Mouse (Mus musculus): ENCODE data around the gene 4932415D10Rik.
A peak's percentile ranks its signal among the peaks of the same experiment; 100 is the strongest.

The 4932415D10Rik gene

GRCm38 (mm10) chr10:82316482-82316881, at the start of gene 4932415D10Rik:
Gene 4932415D10Rik, minus strand, starts transcription at chr10:82316582.
- no peak for DNase-seq (ENCODE audit: low spot score in 2 of 2)

- DNase-seq (ENCODE audit: low spot score in 2 of 2): no peak
Measured at GRCm38 (mm10) chr10:82361911-82362310, 45.5 kb upstream of the 4932415D10Rik start.

GRCm38 (mm10) chr10:82355401-82355800, 39.0 kb upstream of the 4932415D10Rik start:
- DNase-seq (ENCODE audit: low spot score in 2 of 2): no peak

- peak; percentile 84 to 90 for DNase-seq (ENCODE audit: low spot score in 2 of 2)
Measured at GRCm38 (mm10) chr10:82354083-82355010, 38.0 kb upstream of the 4932415D10Rik start, which contains the start of gene Gm4924. Gene Gm4924, plus strand, starts transcription at chr10:82354255.

GRCm38 (mm10) chr10:82329826-82330225, 13.4 kb upstream of the 4932415D10Rik start:
- DNase-seq (ENCODE audit: low spot score in 2 of 2): no peak

- DNase-seq (ENCODE audit: low spot score in 2 of 2): no peak
Measured at GRCm38 (mm10) chr10:82320134-82320533, 3.8 kb upstream of the 4932415D10Rik start.

GRCm38 (mm10) chr10:82296440-82296839, 19.9 kb downstream of the 4932415D10Rik start:
- no peak for DNase-seq (ENCODE audit: low spot score in 2 of 2)

- DNase-seq (ENCODE audit: low spot score in 2 of 2): no peak
Measured at GRCm38 (mm10) chr10:82257331-82257730, 59.1 kb downstream of the 4932415D10Rik start.

GRCm38 (mm10) chr10:82245021-82245420, 71.4 kb downstream of the 4932415D10Rik start:
- no peak for DNase-seq (ENCODE audit: low spot score in 2 of 2)

- no peak for DNase-seq (ENCODE audit: low spot score in 2 of 2)
Measured at GRCm38 (mm10) chr10:82241401-82241788, 75.0 kb downstream of the 4932415D10Rik start.

GRCm38 (mm10) chr10:82240742-82241400, 75.5 kb downstream of the 4932415D10Rik start, which contains the start of gene Zfp938:
Gene Zfp938, minus strand, starts transcription at chr10:82241280.
- peak; percentile 82 to 89 for DNase-seq (ENCODE audit: low spot score in 2 of 2)
